Mouse (Mus musculus) hindbrain, embryonic 16.5 days (tissue): ENCODE data around the gene Ncam2. TPM values are rescaled to one million over a fixed set of nuclear protein-coding genes. Genes with fewer than 3 reads are reported as not detected.

Experiments
- ATAC-seq: fragments of 200-750 bp; cut with Nextera tagmentation; 2 replicates; pipeline ENCODE4 v1.8.0; 2017; ENCODE audit warnings: moderate TSS enrichment, moderate library complexity
- H3K27ac ChIP-seq: fragments of 300-500 bp; sonication (generic); 2 replicates; pipeline ENCODE4 v1.5.1; 2014; ENCODE audit warnings: low read depth, mild to moderate bottlenecking, control low read depth, low read length, moderate library complexity
- H3K27me3 ChIP-seq: fragments of 300-500 bp; sonication (generic); replicated peaks from 2 replicates; pipeline ENCODE4 v1.6.1; 2014; ENCODE audit warnings: low read length; ENCODE audit not compliant: control insufficient read depth, insufficient read depth
- H3K36me3 ChIP-seq: fragments of 300-500 bp; sonication (generic); 2 replicates; pipeline ENCODE4 v1.6.1; 2014; ENCODE audit warnings: mild to moderate bottlenecking, low read length, moderate library complexity, mixed read lengths; ENCODE audit not compliant: control insufficient read depth, insufficient read depth
- H3K4me1 ChIP-seq: fragments of 300-500 bp; sonication (generic); 2 replicates; pipeline ENCODE4 v1.6.1; 2014; ENCODE audit warnings: low read depth, low read length; ENCODE audit not compliant: control insufficient read depth, insufficient read depth
- H3K4me2 ChIP-seq: fragments of 300-500 bp; sonication (generic); 2 replicates; pipeline ENCODE4 v1.6.1; 2014; ENCODE audit warnings: mild to moderate bottlenecking, low read length, control low read depth, moderate library complexity
- H3K4me3 ChIP-seq: fragments of 300-500 bp; sonication (generic); 2 replicates; pipeline ENCODE4 v1.5.1; 2014; ENCODE audit warnings: mild to moderate bottlenecking, low read length, control low read depth, moderate library complexity
- H3K9ac ChIP-seq: fragments of 300-500 bp; sonication (generic); 2 replicates; pipeline ENCODE4 v1.6.1; 2014; ENCODE audit warnings: low read depth, mild to moderate bottlenecking, control low read depth, low read length, moderate library complexity
- H3K9me3 ChIP-seq: fragments of 300-500 bp; sonication (generic); 2 replicates; pipeline ENCODE4 v1.6.1; 2014; ENCODE audit warnings: mild to moderate bottlenecking, low read length, moderate library complexity; ENCODE audit not compliant: control insufficient read depth
- WGBS: fragments of 180-500 bp; shearing (Covaris S2); extraction: QIAGEN DNeasy Blood & Tissue Kit; methylation state at CpG from one replicate; pipeline ENCODE4 v1.1.7; 2014; 5-methylcytosine and 5-hydroxymethylcytosine counted together
- polyA plus RNA-seq: library from polyadenylated mRNA; unstranded; fragments of >200 nt; fragmentation: Nextera tagmentation; extraction: Ambion mirVana; gene quantifications from 2 replicates; pipeline ENCODE4 v1.2.1, GENCODE M21; 2015

Ncam2 gene
- polyA plus RNA-seq = 25.0 and 28.6 TPM in 2 replicates

DNA sequence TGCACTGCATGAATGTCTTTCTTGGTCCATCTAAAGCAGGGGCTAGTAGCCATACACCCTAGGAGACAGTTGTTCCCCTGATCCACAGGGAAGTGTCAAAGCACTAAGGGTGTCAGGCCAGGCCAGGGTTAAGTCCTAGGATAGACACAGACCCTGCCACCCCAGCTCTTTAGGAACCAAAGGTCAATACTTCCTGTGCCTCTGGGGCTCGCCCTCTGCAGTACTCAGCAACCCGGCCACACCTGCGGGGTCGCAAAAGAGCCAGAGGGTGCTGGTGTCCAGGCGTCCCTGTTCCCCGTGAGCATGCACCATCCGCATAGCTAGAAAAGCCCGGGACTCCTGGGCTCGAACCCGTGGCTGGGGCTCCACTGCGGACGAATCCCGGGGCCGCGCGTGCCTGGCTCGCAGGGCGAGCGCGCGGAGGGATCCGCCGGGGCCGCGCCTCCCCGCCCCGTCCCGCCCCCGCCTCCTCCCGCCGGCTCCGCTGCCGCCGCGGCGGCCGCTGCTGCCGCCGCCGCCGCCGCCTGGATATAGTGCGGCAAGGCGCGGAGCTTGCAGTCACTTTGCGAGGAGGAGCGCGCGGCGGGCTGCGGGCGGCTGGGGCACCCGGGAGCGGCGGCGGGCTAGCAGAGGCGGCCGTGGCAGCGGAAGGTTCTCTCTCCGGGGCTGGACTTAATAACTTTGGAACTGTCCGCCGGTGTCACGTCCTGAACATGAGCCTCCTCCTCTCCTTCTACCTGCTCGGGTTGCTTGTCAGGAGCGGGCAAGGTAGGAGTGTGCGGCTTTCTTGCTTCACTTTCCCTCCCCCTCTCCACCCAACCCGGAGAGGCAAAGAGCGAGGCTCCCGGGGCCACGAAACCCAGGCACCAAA, at the start of gene Ncam2:
Gene Ncam2 (plus strand): TSS at position 497 of the 871 bp plus-strand sequence.
- peak within 1 kb of the TSS; percentile 72 for H3K4me3 ChIP-seq
- no peaks in the 10 kb centered on the region for H3K36me3 ChIP-seq
- ATAC-seq = peak; percentile 83
- H3K4me2 ChIP-seq = peak within 1 kb of the TSS; percentile 81
- H3K27me3 ChIP-seq = no peaks in the 10 kb centered on the region
- peak within 1 kb of the TSS; percentile 93 for H3K27ac ChIP-seq
- H3K9ac ChIP-seq = peak within 1 kb of the TSS; percentile 83
- no peaks in the 10 kb centered on the region; the same call in 1 of the 2 replicates for H3K4me1 ChIP-seq
- under 1% methylated on average over 38 of the region's 70 CpGs for WGBS
- H3K9me3 ChIP-seq = no peaks in the 10 kb centered on the region

DNA sequence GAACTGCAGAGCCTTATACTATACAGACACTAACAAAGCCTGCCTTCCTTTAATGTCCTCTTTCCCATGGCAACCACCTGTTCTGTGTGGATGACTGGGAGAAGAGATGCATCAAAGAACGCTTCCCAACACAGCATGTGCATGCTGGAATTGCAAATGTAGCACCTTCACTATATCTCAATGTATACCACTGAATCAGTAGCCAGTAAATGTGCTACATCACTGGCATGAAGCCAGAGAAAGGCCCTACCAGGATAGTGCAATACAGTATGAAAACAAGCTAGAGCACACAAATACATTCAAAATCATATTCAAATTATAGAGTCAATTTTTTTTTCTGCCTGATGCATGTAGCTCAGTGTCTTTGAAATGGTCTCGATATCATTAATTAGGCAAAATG, 29.7 kb upstream of the Ncam2 start:
- H3K4me2 ChIP-seq = no peak overlapping the region
- no peak overlapping the region for H3K4me3 ChIP-seq
- no peaks in the 10 kb centered on the region for H3K27me3 ChIP-seq
- H3K9me3 ChIP-seq = no peaks in the 10 kb centered on the region
- 76% methylated on average over 2 of the region's 2 CpGs for WGBS
- no peaks in the 10 kb centered on the region for H3K4me1 ChIP-seq
- no peak overlapping the region for H3K9ac ChIP-seq
- H3K27ac ChIP-seq = no peak overlapping the region
- no peak for ATAC-seq
- H3K36me3 ChIP-seq = no peaks in the 10 kb centered on the region

DNA sequence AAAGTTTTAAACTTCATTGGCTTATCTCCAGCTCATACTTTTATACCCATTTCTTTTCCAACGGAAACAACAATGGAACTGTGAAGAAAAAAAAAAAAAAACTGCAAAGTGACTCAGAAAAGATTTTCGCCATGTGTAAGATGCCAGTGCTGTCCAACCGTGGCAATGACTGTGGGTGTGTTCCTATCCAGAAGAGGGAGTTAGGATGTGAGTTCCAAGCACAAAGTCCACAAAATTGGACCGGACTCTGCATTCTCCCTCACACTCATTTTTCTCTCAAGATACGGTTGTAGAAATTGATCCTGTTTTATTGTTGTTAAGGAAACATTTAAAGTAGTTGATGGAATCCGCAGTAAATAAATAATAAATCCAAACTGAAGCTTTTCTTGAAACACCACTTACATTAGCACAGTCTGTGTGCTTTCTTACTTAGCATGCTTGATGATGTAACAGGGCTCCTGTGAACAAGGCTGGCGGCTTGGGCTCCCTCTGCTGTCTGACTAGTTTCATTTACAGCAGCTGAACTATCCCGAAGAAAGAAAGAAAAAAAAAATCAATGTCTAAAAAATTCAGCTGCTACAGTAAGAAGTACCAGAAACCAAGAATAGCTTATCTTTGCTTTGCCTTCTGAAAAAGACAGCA, 25.1 kb upstream of the Ncam2 start:
- Histone ChIP-seq H3K27ac (no peak overlapping the region), H3K9ac (no peak overlapping the region), H3K4me3 (no peak overlapping the region), H3K4me2 (no peak overlapping the region), H3K4me1 (no peaks in the 10 kb centered on the region), H3K9me3 (no peaks in the 10 kb centered on the region), H3K36me3 (no peaks in the 10 kb centered on the region), H3K27me3 (no peaks in the 10 kb centered on the region)
- peak; percentile 88 for ATAC-seq
- WGBS = 51% methylated on average over 8 of the region's 8 CpGs

DNA sequence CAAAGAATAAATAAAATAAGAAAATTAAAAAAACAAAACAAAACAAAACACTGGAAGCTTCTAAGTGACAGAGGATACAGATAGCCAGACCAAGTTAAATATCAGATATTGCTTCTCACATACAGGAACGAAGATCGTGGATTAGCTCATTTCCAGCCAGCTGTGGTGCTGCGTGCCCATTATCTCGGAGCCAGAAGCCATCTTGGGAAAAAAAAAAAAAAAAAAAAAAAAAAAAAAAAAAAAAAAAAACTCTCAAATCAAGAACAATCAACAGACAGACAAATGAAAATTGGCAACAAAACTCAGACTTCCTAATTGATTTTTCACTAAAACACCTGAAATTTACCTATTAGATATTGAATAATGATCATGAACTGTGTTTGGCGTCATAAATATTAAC, 20.7 kb upstream of the Ncam2 start:
- H3K27me3 ChIP-seq = no peaks in the 10 kb centered on the region
- ATAC-seq = no peak
- 94% methylated on average over 5 of the region's 5 CpGs for WGBS
- H3K36me3 ChIP-seq = no peaks in the 10 kb centered on the region
- no peak overlapping the region for H3K9ac ChIP-seq
- H3K9me3 ChIP-seq = no peaks in the 10 kb centered on the region
- no peak overlapping the region for H3K4me3 ChIP-seq
- no peaks in the 10 kb centered on the region for H3K4me1 ChIP-seq
- no peak overlapping the region for H3K27ac ChIP-seq
- H3K4me2 ChIP-seq = no peak overlapping the region

DNA sequence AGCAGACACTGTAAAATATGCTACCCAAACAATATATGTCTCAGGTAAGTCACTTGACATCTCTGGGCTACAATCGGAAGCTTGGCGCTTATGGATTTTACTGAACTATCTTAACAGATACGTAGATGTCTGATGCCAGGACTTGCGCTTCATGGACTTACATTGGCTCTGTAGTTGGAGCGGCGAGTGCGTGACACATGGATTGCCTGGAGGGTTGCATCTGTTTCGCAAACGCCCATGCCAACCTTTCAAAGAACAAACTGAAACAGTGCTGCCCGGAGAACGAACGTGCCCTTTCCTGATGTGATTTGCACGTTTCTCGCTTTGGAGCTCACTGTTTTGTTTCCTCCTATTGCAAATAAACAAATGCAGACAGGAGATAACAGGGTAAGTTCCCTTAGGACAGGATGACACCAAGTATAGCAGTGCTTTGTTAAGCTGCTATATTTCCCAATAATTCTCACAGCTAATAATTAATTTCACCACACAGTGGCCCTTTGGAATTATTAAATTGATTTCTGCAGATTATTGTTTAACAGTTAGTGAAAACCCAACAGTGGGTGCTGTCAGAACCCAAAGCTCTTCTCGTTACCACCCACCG, 12.8 kb upstream of the Ncam2 start:
- H3K4me1 ChIP-seq = no peaks in the 10 kb centered on the region
- no peaks in the 10 kb centered on the region for H3K9me3 ChIP-seq
- no peak overlapping the region; the same call in 1 of the 2 replicates for H3K4me2 ChIP-seq
- no peak overlapping the region for H3K27ac ChIP-seq
- 69% methylated on average over 16 of the region's 16 CpGs for WGBS
- no peak overlapping the region for H3K4me3 ChIP-seq
- 0 out of 2 replicates have a peak, but pooled peaks have one; percentile 30 for ATAC-seq
- H3K27me3 ChIP-seq = no peaks in the 10 kb centered on the region
- no peaks in the 10 kb centered on the region for H3K36me3 ChIP-seq
- no peak overlapping the region for H3K9ac ChIP-seq

DNA sequence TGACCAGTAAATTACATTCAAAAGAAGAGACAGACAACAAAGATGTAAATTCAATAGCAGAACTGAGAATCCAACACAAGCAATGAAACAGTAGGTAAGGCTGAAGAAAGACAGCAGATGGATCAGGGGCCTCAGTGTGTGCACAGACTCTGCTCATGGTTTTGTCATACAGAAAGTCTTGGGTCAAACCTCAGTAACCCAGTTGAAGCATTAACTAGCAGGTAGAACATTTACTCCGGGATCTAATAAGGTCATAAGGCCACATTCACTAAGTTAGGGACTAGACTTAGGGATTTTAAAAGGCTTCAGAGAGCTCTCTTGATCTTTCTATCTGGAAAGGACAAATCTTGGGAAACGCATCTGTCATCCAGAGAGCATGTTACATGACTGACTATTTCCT, 8.9 kb upstream of the Ncam2 start:
- H3K4me1 ChIP-seq = no peaks in the 10 kb centered on the region
- no peak overlapping the region for H3K4me3 ChIP-seq
- H3K9me3 ChIP-seq = no peaks in the 10 kb centered on the region
- no peak overlapping the region for H3K27ac ChIP-seq
- ATAC-seq = no peak
- no peak overlapping the region for H3K9ac ChIP-seq
- H3K36me3 ChIP-seq = no peaks in the 10 kb centered on the region
- H3K4me2 ChIP-seq = no peak overlapping the region
- no peaks in the 10 kb centered on the region for H3K27me3 ChIP-seq
- 87% methylated on average over 2 of the region's 2 CpGs for WGBS

DNA sequence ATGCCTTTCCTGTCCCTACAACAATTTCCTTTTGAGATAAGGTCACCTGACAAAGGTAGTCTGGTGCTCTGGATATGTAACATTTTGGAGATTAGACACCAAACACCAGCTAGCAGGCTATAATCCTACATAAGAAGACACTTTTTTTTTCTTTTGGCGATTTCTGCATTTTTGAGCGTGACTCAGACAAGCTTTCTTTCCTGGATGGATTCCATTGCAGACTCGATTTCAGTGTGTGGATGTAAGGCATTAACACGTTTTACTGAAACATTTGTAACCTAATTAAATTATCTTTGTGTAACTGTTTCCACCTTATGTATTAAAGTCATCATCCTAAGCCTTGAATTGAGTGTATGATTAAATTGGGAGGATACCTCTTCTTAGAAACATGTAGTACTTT, 7.9 kb upstream of the Ncam2 start:
- Histone ChIP-seq H3K4me3 (no peak overlapping the region), H3K27me3 (no peaks in the 10 kb centered on the region), H3K36me3 (no peaks in the 10 kb centered on the region), H3K9me3 (no peaks in the 10 kb centered on the region), H3K9ac (no peak overlapping the region), H3K27ac (no peak overlapping the region), H3K4me1 (no peaks in the 10 kb centered on the region), H3K4me2 (no peak overlapping the region)
- 76% methylated on average over 4 of the region's 4 CpGs for WGBS
- ATAC-seq = no peak

DNA sequence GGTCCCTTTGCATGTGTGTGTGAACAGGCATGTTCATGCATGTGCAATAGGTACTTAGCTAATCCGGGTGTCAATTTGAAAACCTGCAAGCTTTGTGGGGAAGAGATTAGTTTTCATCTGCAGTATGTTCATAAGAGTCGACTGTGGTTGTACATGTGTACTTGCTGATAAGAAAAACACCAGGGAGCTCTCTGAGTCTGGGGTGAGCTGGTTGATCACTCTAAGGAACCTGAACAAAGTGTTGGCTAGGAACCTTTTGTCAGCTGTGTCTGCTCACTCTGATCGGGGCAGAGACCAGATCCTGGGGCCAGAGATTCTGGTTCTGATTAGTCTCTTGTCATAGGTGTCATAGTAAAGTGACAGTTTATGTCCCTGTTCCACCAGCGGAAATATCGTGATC, 1.0 kb upstream of the Ncam2 start:
- 85% methylated on average over 5 of the region's 5 CpGs for whole genome bisulfite sequencing
- Histone ChIP-seq H3K4me2 (no peak overlapping the region), H3K4me1 (no peaks in the 10 kb centered on the region; the same call in 1 of the 2 replicates), H3K9ac (no peak overlapping the region), H3K27me3 (no peaks in the 10 kb centered on the region), H3K27ac (no peak overlapping the region), H3K4me3 (no peak overlapping the region), H3K36me3 (no peaks in the 10 kb centered on the region), H3K9me3 (no peaks in the 10 kb centered on the region)
- ATAC-seq = no peak

DNA sequence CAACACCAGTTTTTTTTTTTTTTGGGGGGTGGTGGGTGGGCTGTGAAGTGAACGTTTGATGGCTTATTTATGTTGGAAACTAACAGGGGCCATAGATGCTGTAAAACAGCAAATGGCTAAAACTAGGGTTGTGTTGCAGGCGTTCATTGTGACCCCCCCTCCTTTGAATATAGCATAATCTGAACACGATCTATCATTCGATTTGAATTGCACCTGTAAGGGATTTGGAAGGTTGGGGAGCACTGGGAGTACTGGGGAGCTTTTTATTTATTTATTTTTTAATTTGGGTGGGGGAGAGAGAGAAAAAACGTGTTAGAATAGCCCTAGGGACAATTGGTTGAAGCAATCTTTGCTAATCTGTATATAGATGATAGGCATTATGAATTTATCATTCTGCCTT, 974 bp downstream of the Ncam2 start:
- peak overlapping the region; percentile 81 for H3K4me2 ChIP-seq
- H3K9ac ChIP-seq = peak overlapping the region; percentile 83
- peak overlapping the region; percentile 72 for H3K4me3 ChIP-seq
- no peak for ATAC-seq
- H3K27ac ChIP-seq = peak overlapping the region; percentile 93
- H3K4me1 ChIP-seq = no peaks in the 10 kb centered on the region; the same call in 1 of the 2 replicates
- H3K27me3 ChIP-seq = no peaks in the 10 kb centered on the region
- H3K36me3 ChIP-seq = no peaks in the 10 kb centered on the region
- H3K9me3 ChIP-seq = no peaks in the 10 kb centered on the region
- 20% methylated on average over 5 of the region's 5 CpGs for WGBS
